Mouse (Mus musculus): ENCODE measurements around the gene Olfr129. TPM values are rescaled to one million over a fixed set of nuclear protein-coding genes. Genes with fewer than 3 reads are reported as not detected.

Olfr129 gene
- not detected in 2 replicates for polyA plus RNA-seq (2012; rRNA removed)

- no peak for DNase-seq
- Histone ChIP-seq H3K4me3 (replicated peaks; ENCODE audit: extremely low read depth, low read depth, low read length) (no peak within 1 kb of the TSS), H3K4me1 (ENCODE audit: control insufficient read depth, insufficient read depth, low read length) (no peaks in the 10 kb centered on the region)
- TF ChIP-seq POLR2A (IDR thresholded peaks at IDR 0.05; ENCODE audit: borderline replicate concordance, extremely low read depth, low read depth, low read length) = no peak
- no peak for TF ChIP-seq CTCF (IDR thresholded peaks at IDR 0.05; ENCODE audit: insufficient read depth, low read length)
- WGBS = 36% methylated on average over 1 of the region's 1 CpGs
These were observed at the start of gene Olfr129 for GRCm38 (mm10) chr17:38059979-38060378. Gene Olfr129 (minus strand): TSS chr17:38060079.

- TF ChIP-seq CTCF (IDR thresholded peaks at IDR 0.05; ENCODE audit: insufficient read depth, low read length) (no peak), POLR2A (IDR thresholded peaks at IDR 0.05; ENCODE audit: borderline replicate concordance, extremely low read depth, low read depth, low read length) (no peak)
- Histone ChIP-seq H3K4me3 (replicated peaks; ENCODE audit: extremely low read depth, low read depth, low read length) (no peak within 1 kb of the TSS), H3K4me1 (ENCODE audit: control insufficient read depth, insufficient read depth, low read length) (no peaks in the 10 kb centered on the region)
- DNase-seq = no peak
These were observed 28.7 kb upstream of the Olfr129 start, which contains the start of gene Olfr131 for GRCm38 (mm10) chr17:38088593-38088992. Gene Olfr131 (minus strand): TSS chr17:38088693.

- DNase-seq = no peak
- 77% methylated on average over 4 of the region's 4 CpGs for WGBS
- TF ChIP-seq POLR2A (IDR thresholded peaks at IDR 0.05; ENCODE audit: borderline replicate concordance, extremely low read depth, low read depth, low read length) (no peak), CTCF (IDR thresholded peaks at IDR 0.05; ENCODE audit: insufficient read depth, low read length) (no peak)
- Histone ChIP-seq H3K4me3 (replicated peaks; ENCODE audit: extremely low read depth, low read depth, low read length) (no peak overlapping the region), H3K4me1 (ENCODE audit: control insufficient read depth, insufficient read depth, low read length) (no peaks in the 10 kb centered on the region)
These were observed 22.5 kb upstream of the Olfr129 start for GRCm38 (mm10) chr17:38082364-38082763.

- no peak within 1 kb of the TSS for H3K4me3 ChIP-seq (replicated peaks; ENCODE audit: extremely low read depth, low read depth, low read length)
- WGBS = 80% methylated on average over 1 of the region's 1 CpGs
- DNase-seq = no peak
- no peaks in the 10 kb centered on the region for H3K4me1 ChIP-seq (ENCODE audit: control insufficient read depth, insufficient read depth, low read length)
- TF ChIP-seq POLR2A (IDR thresholded peaks at IDR 0.05; ENCODE audit: borderline replicate concordance, extremely low read depth, low read depth, low read length) = no peak
- no peak for TF ChIP-seq CTCF (IDR thresholded peaks at IDR 0.05; ENCODE audit: insufficient read depth, low read length)
These were observed 3.7 kb upstream of the Olfr129 start, which contains the start of gene Olfr130 for GRCm38 (mm10) chr17:38063621-38064020. Gene Olfr130 (plus strand): TSS chr17:38063921.

GRCm38 (mm10) chr17:38026297-38026696, 33.6 kb downstream of the Olfr129 start:
- DNase-seq = no peak
- no peak overlapping the region for H3K4me3 ChIP-seq (replicated peaks; ENCODE audit: extremely low read depth, low read depth, low read length)
- TF ChIP-seq POLR2A (IDR thresholded peaks at IDR 0.05; ENCODE audit: borderline replicate concordance, extremely low read depth, low read depth, low read length) (no peak), CTCF (IDR thresholded peaks at IDR 0.05; ENCODE audit: insufficient read depth, low read length) (no peak)
- H3K4me1 ChIP-seq (ENCODE audit: control insufficient read depth, insufficient read depth, low read length) = no peaks in the 10 kb centered on the region
- WGBS = 38% methylated on average over 5 of the region's 5 CpGs

- H3K4me3 ChIP-seq (replicated peaks; ENCODE audit: extremely low read depth, low read depth, low read length) = no peak overlapping the region
- DNase-seq = no peak
- H3K4me1 ChIP-seq (ENCODE audit: control insufficient read depth, insufficient read depth, low read length) = no peaks in the 10 kb centered on the region
- TF ChIP-seq CTCF (IDR thresholded peaks at IDR 0.05; ENCODE audit: insufficient read depth, low read length) = no peak
- TF ChIP-seq POLR2A (IDR thresholded peaks at IDR 0.05; ENCODE audit: borderline replicate concordance, extremely low read depth, low read depth, low read length) = no peak
- 68% methylated on average over 2 of the region's 2 CpGs for WGBS
These were observed 43.5 kb downstream of the Olfr129 start for GRCm38 (mm10) chr17:38016341-38016740.

GRCm38 (mm10) chr17:38004996-38005395, 54.9 kb downstream of the Olfr129 start:
- Histone ChIP-seq H3K4me3 (replicated peaks; ENCODE audit: extremely low read depth, low read depth, low read length) (no peak overlapping the region), H3K4me1 (ENCODE audit: control insufficient read depth, insufficient read depth, low read length) (no peaks in the 10 kb centered on the region)
- TF ChIP-seq POLR2A (IDR thresholded peaks at IDR 0.05; ENCODE audit: borderline replicate concordance, extremely low read depth, low read depth, low read length) = no peak
- WGBS = 41% methylated on average over 2 of the region's 2 CpGs
- no peak for DNase-seq

Other genes starting within 250 kb of the Olfr129 start
- not detected in 2 replicates for gene Olfr125, start 227.1 kb downstream of the Olfr129 start, polyA plus RNA-seq (2012; rRNA removed)
- gene Olfr126, start 212.6 kb downstream of the Olfr129 start, polyA plus RNA-seq (2012; rRNA removed) = not detected in 2 replicates
- not detected in 2 replicates for gene Olfr127, start 159.6 kb downstream of the Olfr129 start, polyA plus RNA-seq (2012; rRNA removed)
- not detected in 2 replicates for gene Olfr128, start 139.5 kb downstream of the Olfr129 start, polyA plus RNA-seq (2012; rRNA removed)
- gene Olfr761, start 107.0 kb downstream of the Olfr129 start, polyA plus RNA-seq (2012; rRNA removed) = not detected in 2 replicates
- gene Olfr130, start 3.8 kb upstream of the Olfr129 start, polyA plus RNA-seq (2012; rRNA removed) = not detected in 2 replicates
- gene Olfr131, start 28.6 kb upstream of the Olfr129 start, polyA plus RNA-seq (2012; rRNA removed) = not detected in 2 replicates
- gene Olfr132, start 74.4 kb upstream of the Olfr129 start, polyA plus RNA-seq (2012; rRNA removed) = not detected in 2 replicates
- gene Olfr133, start 85.2 kb upstream of the Olfr129 start, polyA plus RNA-seq (2012; rRNA removed) = not detected in 2 replicates
- not detected in 2 replicates for gene Olfr134, start 111.3 kb upstream of the Olfr129 start, polyA plus RNA-seq (2012; rRNA removed)
- not detected in 2 replicates for gene Olfr135, start 144.3 kb upstream of the Olfr129 start, polyA plus RNA-seq (2012; rRNA removed)
- not detected in 2 replicates for gene Olfr138, start 201.0 kb upstream of the Olfr129 start, polyA plus RNA-seq (2012; rRNA removed)
- not detected in 2 replicates for gene Olfr137, start 247.5 kb upstream of the Olfr129 start, polyA plus RNA-seq (2012; rRNA removed)